Mouse (Mus musculus) gastrocnemius, postnatal 10 days (tissue): ENCODE measurements around the gene Ptges3l. TPM values are rescaled to one million over a fixed set of nuclear protein-coding genes. Genes with fewer than 3 reads are reported as not detected.
"Not testable (repeated sequence)": the region's sequence is repeated elsewhere in the genome, so short reads cannot be mapped to it uniquely, and the experiment has no call there.

Source experiments
- DNase-seq: peaks from one replicate; pipeline ENCODE4 v3.0.0; 2021; ENCODE audit warnings: mixed read lengths
- microRNA-seq, 2 experiments: library from miRNA; unstranded; fragments of <30 nt; microRNA quantifications; one replicate each; pipeline ENCODE4 v1.2.0; 2021
- total RNA-seq, 2 experiments: library from RNA; stranded (reverse); gene quantifications; 2 replicates each; pipeline ENCODE4 v1.2.3; 2021

Ptges3l gene
- total RNA-seq, 2 experiments from 2014 or later: 90.6 to 101 TPM

DNA sequence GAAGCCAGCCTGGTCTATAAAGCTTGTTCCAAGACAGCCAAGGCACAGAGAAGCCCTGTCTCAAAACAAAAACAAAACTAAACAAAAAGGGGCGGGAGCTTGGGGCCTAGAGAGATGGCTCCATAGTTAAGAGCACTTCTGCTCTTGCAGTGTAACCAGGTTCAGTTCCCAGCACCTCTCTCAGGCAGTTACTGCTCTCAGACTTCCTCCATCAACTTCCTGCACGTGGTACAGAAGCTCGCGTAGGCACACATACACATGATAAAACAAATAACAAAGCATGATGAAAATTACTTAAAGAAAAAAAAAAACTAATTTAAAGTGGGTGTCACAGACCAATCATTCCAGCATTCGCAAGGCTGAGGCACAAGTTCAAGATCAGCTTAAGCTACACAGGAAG lies 5.0 kb downstream of the Ptges3l start:
- DNase-seq: no peak

DNA sequence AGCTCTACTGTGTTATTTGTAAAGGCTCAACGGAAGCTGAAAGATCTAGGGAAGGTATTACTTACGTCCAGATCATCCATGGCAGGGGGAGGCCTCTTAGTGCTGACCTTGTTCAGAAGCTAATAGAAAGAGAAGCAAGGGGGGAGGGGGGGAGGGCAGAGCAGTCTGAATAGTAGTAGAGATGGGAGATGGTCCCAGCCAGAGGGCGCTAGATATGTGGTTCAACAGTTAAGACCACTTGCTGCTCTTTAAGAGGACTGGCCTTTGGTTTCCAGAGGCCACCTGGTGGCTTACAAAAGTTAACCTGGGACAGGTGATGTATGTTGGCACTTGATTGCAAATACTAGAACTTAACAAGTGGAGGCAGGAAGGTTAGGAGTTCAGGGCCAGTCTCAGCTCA lies 5.5 kb downstream of the Ptges3l start:
- no peak for DNase-seq

- no peak for DNase-seq
Measured at GRCm38 (mm10) chr11:101418991-101419390, 6.1 kb downstream of the Ptges3l start.

- peak; percentile 93 for DNase-seq
Measured at GRCm38 (mm10) chr11:101417101-101417855, 7.9 kb downstream of the Ptges3l start, which contains the start of gene Aarsd1. Aarsd1 (minus strand) TSS chr11:101417615.

GRCm38 (mm10) chr11:101416433-101417100 lies 8.6 kb downstream of the Ptges3l start:
- DNase-seq: no peak

GRCm38 (mm10) chr11:101415306-101415705 lies 9.8 kb downstream of the Ptges3l start:
- DNase-seq: no peak

DNA sequence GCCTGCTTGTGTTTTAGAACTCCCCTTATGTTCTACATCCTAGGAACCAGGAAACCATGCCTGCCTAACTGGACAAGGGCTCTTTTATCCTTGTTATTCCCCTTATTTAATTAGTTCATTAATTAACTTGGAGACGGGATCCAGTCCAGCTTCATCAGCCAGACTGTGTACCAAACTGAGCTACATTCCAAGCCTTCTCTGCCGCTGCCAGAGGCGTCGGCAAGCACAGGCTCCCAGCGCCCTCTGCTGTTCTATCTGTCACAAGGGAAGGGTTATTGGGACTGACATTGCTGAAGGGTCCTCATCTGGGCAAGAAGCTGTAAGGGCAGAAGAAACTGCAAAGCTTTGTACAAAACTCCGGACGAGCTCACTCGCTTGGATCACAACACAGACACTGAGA lies 30.0 kb downstream of the Ptges3l start:
- DNase-seq: peak; percentile 78

- no peak for DNase-seq
Measured at GRCm38 (mm10) chr11:101381817-101382216, 43.3 kb downstream of the Ptges3l start.

- DNase-seq: no peak
Measured at GRCm38 (mm10) chr11:101378926-101379325, 46.2 kb downstream of the Ptges3l start.

DNA sequence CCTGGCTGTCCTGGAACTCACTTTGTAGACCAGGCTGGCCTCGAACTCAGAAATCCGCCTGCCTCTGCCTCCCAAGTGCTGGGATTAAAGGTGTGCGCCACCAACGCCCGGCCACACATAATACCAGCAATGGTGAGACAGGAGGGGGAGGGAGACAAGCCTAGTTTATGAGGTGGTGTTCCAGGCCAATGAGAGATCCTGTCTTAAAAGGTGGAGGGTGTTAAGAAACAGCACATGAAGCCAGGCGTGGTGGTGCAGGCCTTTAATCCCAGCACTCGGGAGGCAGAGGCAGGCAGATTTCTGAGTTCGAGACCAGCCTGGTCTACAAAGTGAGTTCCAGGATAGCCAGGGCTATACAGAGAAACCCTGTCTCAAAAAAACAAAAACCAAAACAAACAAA lies 46.9 kb downstream of the Ptges3l start:
- DNase-seq: not testable (repeated sequence)

DNA sequence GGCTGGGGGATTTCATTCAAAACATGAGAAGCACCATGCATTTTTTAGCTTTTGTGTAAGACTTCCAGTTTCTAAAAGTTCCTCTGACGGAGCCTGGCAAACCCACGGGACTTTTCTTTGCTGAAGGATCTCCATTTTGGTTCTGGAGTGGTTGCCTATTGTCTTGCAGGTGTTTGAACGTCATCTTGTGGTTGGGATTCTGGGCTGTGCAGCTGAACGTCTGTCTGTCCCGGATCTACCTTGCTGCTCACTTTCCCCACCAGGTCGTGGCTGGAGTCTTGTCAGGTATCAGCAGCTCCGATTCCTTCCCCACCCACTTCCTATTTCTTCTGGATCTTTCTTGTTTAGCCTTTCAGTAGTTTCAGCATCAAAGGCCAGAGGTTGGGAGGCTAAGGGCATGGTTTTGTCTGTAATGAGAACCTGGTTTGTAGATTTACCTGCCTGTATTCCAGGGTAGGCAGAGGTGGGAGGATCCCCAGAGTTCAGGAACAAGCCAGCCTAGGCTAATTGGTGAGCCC lies 50.7 kb downstream of the Ptges3l start:
- no peak for DNase-seq

DNA sequence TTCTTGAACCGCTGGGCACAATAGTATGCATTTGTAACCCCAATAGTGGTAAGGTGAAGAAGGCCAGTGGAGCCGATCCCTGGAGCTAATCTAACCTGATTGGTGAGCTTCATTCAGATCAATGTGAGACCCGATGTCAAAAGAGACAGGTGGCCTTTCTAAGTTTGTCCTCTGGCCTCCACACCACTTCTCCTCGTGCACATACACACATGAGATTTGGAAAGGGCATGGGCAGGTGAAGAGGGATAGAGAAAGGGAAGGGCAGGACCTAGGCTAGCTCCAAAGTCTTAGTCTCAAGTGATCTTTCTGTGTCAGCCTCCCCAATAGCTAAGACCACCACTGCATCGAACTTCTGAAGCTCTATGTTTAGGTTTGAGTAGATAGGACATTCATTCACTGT lies 55.0 kb downstream of the Ptges3l start:
- no peak for DNase-seq

Small RNA genes within 50 kb of the gene (microRNA-seq; reads per million reads assigned to microRNA genes)
- 1.0 to 1.9 reads per million in 2 experiments for gene Mir6929

Other genes starting within 250 kb of the Ptges3l start
- not detected for gene Ccr10, start 249.9 kb downstream of the Ptges3l start, total RNA-seq
- gene Ezh1, start 198.9 kb downstream of the Ptges3l start, total RNA-seq: 10 to 100 TPM; 17.2 to 17.7 TPM
- 10 to 100 TPM; 70.5 to 72.8 TPM for gene Ramp2, start 179.3 kb downstream of the Ptges3l start, total RNA-seq
- 10 to 100 TPM; 40.1 to 44.3 TPM for gene Vps25, start 171.6 kb downstream of the Ptges3l start, total RNA-seq
- gene Wnk4, start 164.8 kb downstream of the Ptges3l start, total RNA-seq: 1 to 10 TPM in 1 of 2 experiments, under 1 TPM in 1; 0.35 to 1.4 TPM
- under 1 TPM; 0.14 to 0.18 TPM for gene Cntd1, start 146.3 kb downstream of the Ptges3l start, total RNA-seq
- 10 to 100 TPM; 66.3 to 74.5 TPM for gene Coa3, start 146.2 kb downstream of the Ptges3l start, total RNA-seq
- gene Becn1, start 123.0 kb downstream of the Ptges3l start, total RNA-seq: 10 to 100 TPM; 74.5 to 76.9 TPM
- 10 to 100 TPM; 72.4 TPM for gene Psme3, start 109.1 kb downstream of the Ptges3l start, total RNA-seq
- gene Aoc2, start 100.3 kb downstream of the Ptges3l start, total RNA-seq: 1 to 10 TPM; 1.7 to 2.3 TPM
- gene Aoc3, start 94.7 kb downstream of the Ptges3l start, total RNA-seq: 10 to 100 TPM; 25.2 to 31.0 TPM
- gene G6pc, start 57.8 kb downstream of the Ptges3l start, total RNA-seq: under 1 TPM in 1 of 2 experiments, not detected in 1; 0.14 TPM
- gene Aarsd1, start 7.7 kb downstream of the Ptges3l start, total RNA-seq: 10 to 100 TPM; 17.4 to 17.6 TPM
- gene Gm27029, start 537 bp downstream of the Ptges3l start, total RNA-seq: 1 to 10 TPM; 3.5 to 5.2 TPM
- 1 to 10 TPM; 6.5 to 6.8 TPM for gene Rundc1, start 248 bp downstream of the Ptges3l start, total RNA-seq
- gene Rpl27, start 17.0 kb upstream of the Ptges3l start, total RNA-seq: 10 to 100 TPM; 55.9 to 84.8 TPM
- gene Ifi35, start 23.1 kb upstream of the Ptges3l start, total RNA-seq: 1 to 10 TPM; 6.6 to 7.2 TPM
- 1 to 10 TPM; 5.0 to 5.8 TPM for gene Rnd2, start 39.7 kb upstream of the Ptges3l start, total RNA-seq
- gene Vat1, start 40.9 kb upstream of the Ptges3l start, total RNA-seq: 10 to 100 TPM; 39.4 to 50.2 TPM
- gene Brca1, start 126.6 kb upstream of the Ptges3l start, total RNA-seq: 1 to 10 TPM; 1.9 to 4.6 TPM
- 10 to 100 TPM; 73.1 to 81.8 TPM for gene Nbr1, start 126.8 kb upstream of the Ptges3l start, total RNA-seq
- 1 to 10 TPM; 2.4 to 2.9 TPM for gene Tmem106a, start 156.9 kb upstream of the Ptges3l start, total RNA-seq
- not detected for gene Gm11634, start 173.9 kb upstream of the Ptges3l start, total RNA-seq
- gene Rdm1, start 201.9 kb upstream of the Ptges3l start, total RNA-seq: 10 to 100 TPM; 18.0 to 20.9 TPM
- gene Arl4d, start 240.2 kb upstream of the Ptges3l start, total RNA-seq: 10 to 100 TPM in 1 of 2 experiments, 1 to 10 TPM in 1; 7.1 to 10.7 TPM